Mouse (Mus musculus): ENCODE measurements around the gene Dcaf7.

- TF ChIP-seq CTCF (IDR thresholded peaks at IDR 0.05; ENCODE audit: extremely low read depth, insufficient read depth, insufficient read length, insufficient replicate concordance) = no peak
- TF ChIP-seq POLR2A (IDR thresholded peaks at IDR 0.05; ENCODE audit: low read depth, low read length) = no peak
These were observed 27.1 kb downstream of the Dcaf7 start for GRCm38 (mm10) chr11:106063756-106064155.
